Mouse (Mus musculus) cerebellum, postnatal 14 days (tissue): Measurements from ENCODE around the gene Vmn1r192.
A peak's percentile ranks its signal among the peaks of the same experiment; 100 is the strongest.
"Not testable (repeated sequence)": the region's sequence is repeated elsewhere in the genome, so short reads cannot be mapped to it uniquely, and the experiment has no call there.

Experiments used
- DNase-seq, 2 experiments: peaks; one replicate each; pipeline ENCODE4 v3.0.0; 2021; ENCODE audit warnings: mixed read lengths in 2 of 2

Gene Vmn1r192

GRCm38 (mm10) chr13:22191041-22191440, at the start of gene Vmn1r192:
TSS of gene Vmn1r192 (minus strand) at chr13:22191141.
- no peak for DNase-seq

- not testable (repeated sequence) for DNase-seq
These were observed 32.1 kb upstream of the Vmn1r192 start, which contains the start of gene Vmn1r193 for GRCm38 (mm10) chr13:22223060-22223459. TSS of gene Vmn1r193 (minus strand) at chr13:22223160.

- DNase-seq: not testable (repeated sequence)
These were observed 1.8 kb upstream of the Vmn1r192 start for GRCm38 (mm10) chr13:22192756-22193155.

- no peak for DNase-seq
These were observed 556 bp downstream of the Vmn1r192 start for GRCm38 (mm10) chr13:22190385-22190784.

GRCm38 (mm10) chr13:22189313-22189712, 1.6 kb downstream of the Vmn1r192 start:
- DNase-seq: no peak

- no peak for DNase-seq
These were observed 7.1 kb downstream of the Vmn1r192 start, which contains the start of gene Vmn1r191 for GRCm38 (mm10) chr13:22183869-22184268. TSS of gene Vmn1r191 (minus strand) at chr13:22183969.

GRCm38 (mm10) chr13:22168416-22168815, 22.5 kb downstream of the Vmn1r192 start:
- DNase-seq: peak in 1 of 2 experiments; percentile 3

GRCm38 (mm10) chr13:22136495-22137293, 54.2 kb downstream of the Vmn1r192 start:
- not testable (repeated sequence) for DNase-seq
